ENCODE assay signal across 8 mouse cellular contexts in the genomic region with DNA sequence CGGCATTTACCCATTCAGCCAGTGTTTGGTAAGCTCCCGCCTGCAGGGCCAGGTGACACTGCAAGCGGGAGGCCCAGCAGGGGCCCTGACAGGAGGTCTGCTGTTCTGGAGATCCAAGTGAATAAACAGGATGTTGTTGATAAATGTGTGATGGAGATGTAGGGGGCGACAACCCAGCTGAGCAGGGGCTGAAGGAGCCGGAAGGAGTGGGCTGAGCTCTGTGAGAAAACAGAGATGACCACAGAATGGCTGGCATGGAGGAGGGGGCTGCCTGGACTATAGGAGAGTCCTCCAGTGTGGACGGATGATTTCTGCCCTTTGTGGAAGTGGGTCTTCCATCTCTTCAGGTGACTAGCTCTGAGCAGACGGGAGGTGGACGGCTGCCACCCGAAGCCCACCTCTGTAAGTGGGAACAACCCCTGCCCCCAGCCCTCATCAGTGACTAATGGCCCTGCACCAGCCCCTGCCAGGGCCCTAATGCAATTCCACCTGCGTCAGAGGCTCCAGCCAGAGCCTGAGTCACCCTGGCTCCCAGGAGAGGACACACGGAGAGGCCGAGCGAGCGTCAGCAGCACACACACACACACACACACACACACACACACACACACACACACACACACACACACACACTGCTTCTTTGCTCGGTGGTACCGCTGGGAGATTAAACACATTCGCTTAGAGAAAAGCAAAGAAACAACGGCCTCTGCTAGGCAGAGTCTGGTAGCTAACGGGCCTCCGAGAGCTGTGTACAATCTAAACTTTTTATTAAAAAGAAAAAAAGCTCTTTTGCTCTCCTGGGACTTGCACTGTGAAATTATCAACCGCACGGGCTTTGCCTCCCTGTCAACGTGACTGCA. TPM values are rescaled to one million over a fixed set of nuclear protein-coding genes. Genes with fewer than 3 reads are reported as not detected.
DNase-seq lines count a peak whose midpoint lies in the region; ATAC-seq lines count a peak whose summit lies in the region.

No protein-coding gene starts in this region.

- no peaks in the 10 kb centered on the region for H3K9me3 ChIP-seq in embryonic facial prominence, embryonic 12.5 days
- no peaks in the 10 kb centered on the region for H3K9me3 ChIP-seq in heart, embryonic 12.5 days (replicated peaks)
- H3K9me3 ChIP-seq in kidney, embryonic 14.5 days (ENCODE audit: control insufficient read depth, low read length): no peaks in the 10 kb centered on the region
- H3K9me3 ChIP-seq in midbrain, embryonic 10.5 days (replicated peaks): no peaks in the 10 kb centered on the region

- no peaks in the 10 kb centered on the region for H3K36me3 ChIP-seq in embryonic facial prominence, embryonic 12.5 days
- no peaks in the 10 kb centered on the region for H3K36me3 ChIP-seq in heart, embryonic 12.5 days
- no peaks in the 10 kb centered on the region for H3K36me3 ChIP-seq in kidney, embryonic 14.5 days (ENCODE audit: control insufficient read depth, insufficient read depth, low read length)
- H3K36me3 ChIP-seq in midbrain, embryonic 10.5 days: no peaks in the 10 kb centered on the region

- 0 out of 2 replicates have a peak overlapping the region, but pooled peaks have one; percentile 41 for H3K27ac ChIP-seq in embryonic facial prominence, embryonic 12.5 days
- peak overlapping the region; percentile 14 for H3K27ac ChIP-seq in heart, embryonic 12.5 days (ENCODE audit: poor library complexity, severe bottlenecking)
- peak overlapping the region; percentile 73; the same call in 1 of the 2 replicates for H3K27ac ChIP-seq in kidney, embryonic 14.5 days (ENCODE audit: low read depth, low read length)
- H3K27ac ChIP-seq in midbrain, embryonic 10.5 days (replicated peaks): peak overlapping the region; percentile 76

- H3K4me1 ChIP-seq in embryonic facial prominence, embryonic 12.5 days: peaks cover 31% of the 10 kb centered on the region
- H3K4me1 ChIP-seq in heart, embryonic 12.5 days (replicated peaks): peaks cover 37% of the 10 kb centered on the region
- H3K4me1 ChIP-seq in kidney, embryonic 14.5 days (ENCODE audit: control insufficient read depth, insufficient read depth, low read length): peaks cover 52% of the 10 kb centered on the region
- H3K4me1 ChIP-seq in midbrain, embryonic 10.5 days: peaks cover 42% of the 10 kb centered on the region

- H3K4me2 ChIP-seq in embryonic facial prominence, embryonic 12.5 days (replicated peaks): peak overlapping the region; percentile 35
- H3K4me2 ChIP-seq in heart, embryonic 12.5 days: peak overlapping the region; percentile 45
- peak overlapping the region; percentile 33 for H3K4me2 ChIP-seq in kidney, embryonic 14.5 days (replicated peaks; ENCODE audit: low read depth, low read length)

- 16% methylated on average over 21 of the region's 23 CpGs for WGBS in embryonic facial prominence, embryonic 12.5 days
- WGBS in heart, embryonic 12.5 days: 23% methylated on average over 23 of the region's 23 CpGs
- 12% methylated on average over 23 of the region's 23 CpGs for WGBS in kidney, embryonic 14.5 days
- 26% methylated on average over 23 of the region's 23 CpGs for WGBS in midbrain, embryonic 10.5 days

- ATAC-seq in embryonic facial prominence, embryonic 12.5 days (ENCODE audit: insufficient number of reproducible peaks, insufficient read depth, low FRiP score, low TSS enrichment): peak; percentile 43
- ATAC-seq in heart, embryonic 12.5 days (ENCODE audit: insufficient number of reproducible peaks, low FRiP score): peak; percentile 75
- peak; percentile 77 for ATAC-seq in kidney, embryonic 14.5 days (ENCODE audit: low FRiP score, low TSS enrichment)

- peak; percentile 35 to 41 for DNase-seq in cerebellum, postnatal 10 days
- DNase-seq in cerebellum, adult 9-11 months: no peak
- DNase-seq in midbrain, embryonic 10.5 days (ENCODE audit: low spot score): peak; percentile 41
- no peak for DNase-seq in frontal cortex, postnatal 25 days (ENCODE audit: low spot score in 2 of 2)
- DNase-seq in thymus, postnatal 36 days: no peak

- no peak overlapping the region for H3K4me3 ChIP-seq in embryonic facial prominence, embryonic 12.5 days
- H3K4me3 ChIP-seq in heart, embryonic 12.5 days: no peak overlapping the region
- no peak overlapping the region for H3K4me3 ChIP-seq in kidney, embryonic 14.5 days (ENCODE audit: low read length)
- peak overlapping the region; percentile 27; the same call in 1 of the 2 replicates for H3K4me3 ChIP-seq in midbrain, embryonic 10.5 days

- H3K9ac ChIP-seq in embryonic facial prominence, embryonic 12.5 days: peak overlapping the region; percentile 10; the same call in 1 of the 2 replicates
- H3K9ac ChIP-seq in heart, embryonic 12.5 days: peak overlapping the region; percentile 38; the same call in 1 of the 2 replicates
- H3K9ac ChIP-seq in kidney, embryonic 14.5 days (ENCODE audit: low read depth, low read length): peak overlapping the region; percentile 29; the same call in 1 of the 2 replicates

- H3K27me3 ChIP-seq in embryonic facial prominence, embryonic 12.5 days: no peaks in the 10 kb centered on the region
- H3K27me3 ChIP-seq in heart, embryonic 12.5 days (replicated peaks): no peaks in the 10 kb centered on the region; the same call in 1 of the 2 replicates
- no peaks in the 10 kb centered on the region for H3K27me3 ChIP-seq in kidney, embryonic 14.5 days (ENCODE audit: control insufficient read depth, insufficient read depth, low read length)
- no peaks in the 10 kb centered on the region for H3K27me3 ChIP-seq in midbrain, embryonic 10.5 days (ENCODE audit: low read depth, poor library complexity, severe bottlenecking)

RNA-seq across cellular contexts. Expression of gene Vapb, which starts 52.9 kb away (rescaled TPM):
- polyA plus RNA-seq in embryonic facial prominence, embryonic 12.5 days (2016; fragmentation: Nextera tagmentation; extraction: Ambion mirVana): 11.7 and 13.4 TPM in 2 replicates
- polyA plus RNA-seq in heart, embryonic 12.5 days (2016; fragmentation: Nextera tagmentation; extraction: Ambion mirVana): 10.0 and 10.1 TPM in 2 replicates
- 9.3 and 18.9 TPM in 2 replicates for polyA plus RNA-seq in kidney, embryonic 14.5 days (2014; fragmentation: Nextera tagmentation; extraction: Ambion mirVana)
- 9.4 and 11.6 TPM in 2 replicates for polyA plus RNA-seq in midbrain, embryonic 10.5 days (2016; fragmentation: Nextera tagmentation; extraction: Ambion mirVana)

Comparison
In these comparisons a context has a peak if more than half of its experiments do, and no peak if none do; other contexts are left out.
1. DNase-seq: peak in cerebellum, postnatal 10 days (2 of 2) and midbrain, embryonic 10.5 days (single experiment); none in cerebellum, adult 9-11 months (single experiment), frontal cortex, postnatal 25 days (0 of 2) and thymus, postnatal 36 days (0 of 2).
2. H3K27ac ChIP-seq: peak in every context shown above with its lines; median percentile 76 in midbrain, embryonic 10.5 days; 73 in kidney, embryonic 14.5 days; 41 in embryonic facial prominence, embryonic 12.5 days; 14 in heart, embryonic 12.5 days.
3. Peak in every context shown above with its lines, with median percentiles within 50 percentile points of each other: ATAC-seq, H3K4me2 ChIP-seq and H3K9ac ChIP-seq.